Mouse (Mus musculus): ENCODE measurements around the gene Cbx1. TPM values are rescaled to one million over a fixed set of nuclear protein-coding genes. Genes with fewer than 3 reads are reported as not detected.
"Not testable (repeated sequence)": the region's sequence is repeated elsewhere in the genome, so short reads cannot be mapped to it uniquely, and the experiment has no call there.

Cbx1 gene
- total RNA-seq, 4 experiments from 2014 or later: 33.3 to 37.5 (median 35.5) TPM

- no peak for DNase-seq (ENCODE audit: low spot score in 2 of 2)
Measured at GRCm38 (mm10) chr11:96834127-96834526, 45.2 kb downstream of the Cbx1 start.

GRCm38 (mm10) chr11:96837298-96837697 is 48.4 kb downstream of the Cbx1 start:
- peak in 1 of 2 experiments; percentile 38 for DNase-seq (ENCODE audit: low spot score in 2 of 2)

GRCm38 (mm10) chr11:96838341-96838740 is 49.4 kb downstream of the Cbx1 start:
- DNase-seq (ENCODE audit: low spot score in 2 of 2): no peak

GRCm38 (mm10) chr11:96839428-96839827 is 50.5 kb downstream of the Cbx1 start:
- DNase-seq (ENCODE audit: low spot score in 2 of 2): no peak

- no peak for DNase-seq (ENCODE audit: low spot score in 2 of 2)
Measured at GRCm38 (mm10) chr11:96839877-96840276, 51.0 kb downstream of the Cbx1 start.

GRCm38 (mm10) chr11:96840290-96840689 is 51.4 kb downstream of the Cbx1 start:
- no peak for DNase-seq (ENCODE audit: low spot score in 2 of 2)

- no peak for DNase-seq (ENCODE audit: low spot score in 2 of 2)
Measured at GRCm38 (mm10) chr11:96843627-96844026, 54.7 kb downstream of the Cbx1 start.

- DNase-seq (ENCODE audit: low spot score in 2 of 2): no peak
Measured at GRCm38 (mm10) chr11:96847240-96847639, 58.3 kb downstream of the Cbx1 start.

GRCm38 (mm10) chr11:96848694-96849093 is 59.8 kb downstream of the Cbx1 start:
- no peak for DNase-seq (ENCODE audit: low spot score in 2 of 2)

GRCm38 (mm10) chr11:96849145-96849544 is 60.2 kb downstream of the Cbx1 start:
- DNase-seq (ENCODE audit: low spot score in 2 of 2): not testable (repeated sequence)

- DNase-seq (ENCODE audit: low spot score in 2 of 2): no peak
Measured at GRCm38 (mm10) chr11:96849681-96850467, 60.9 kb downstream of the Cbx1 start, which contains the start of gene Copz2. TSS of gene Copz2 (plus strand) at chr11:96849870.

- DNase-seq (ENCODE audit: low spot score in 2 of 2): no peak
Measured at GRCm38 (mm10) chr11:96857446-96857845, 68.5 kb downstream of the Cbx1 start.

Small RNA genes within 50 kb of the gene (microRNA-seq; reads per million reads assigned to microRNA genes)
- gene Mir152: 111 reads per million, percentile 52 among the genes with 10 or more reads in this experiment

Other genes starting within 250 kb of the Cbx1 start
- 10 to 100 TPM in 3 of 4 experiments, 1 to 10 TPM in 1; 7.7 to 12.0 (median 11.0) TPM for gene Snx11, start 11.6 kb upstream of the Cbx1 start, total RNA-seq (2022)
- 100 to 1,000 TPM; 479 to 603 (median 495) TPM for gene Nfe2l1, start 40.8 kb downstream of the Cbx1 start, total RNA-seq (2022)
- 10 to 100 TPM; 22.9 to 30.1 (median 24.3) TPM for gene Copz2, start 60.7 kb downstream of the Cbx1 start, total RNA-seq (2022)
- 10 to 100 TPM; 23.0 to 30.7 (median 27.9) TPM for gene Cdk5rap3, start 127.4 kb downstream of the Cbx1 start, total RNA-seq (2022)
- gene Prr15l, start 139.0 kb downstream of the Cbx1 start, total RNA-seq (2022): not detected
- gene Pnpo, start 154.9 kb downstream of the Cbx1 start, total RNA-seq (2022): 1 to 10 TPM; 7.4 to 9.3 (median 8.0) TPM
- 10 to 100 TPM in 2 of 4 experiments, 1 to 10 TPM in 2; 8.6 to 12.5 (median 10.4) TPM for gene Sp2, start 193.8 kb downstream of the Cbx1 start, total RNA-seq (2022)
- gene Sp6, start 224.3 kb downstream of the Cbx1 start, total RNA-seq (2022): under 1 TPM in 2 of 4 experiments, not detected in 2; 0.07 to 0.13 TPM
- gene Scrn2, start 240.8 kb downstream of the Cbx1 start, total RNA-seq (2022): 10 to 100 TPM; 13.0 to 14.4 (median 13.6) TPM